Mouse (Mus musculus): ENCODE results near the gene Gm20696. TPM values are rescaled to one million over a fixed set of nuclear protein-coding genes. Genes with fewer than 3 reads are reported as not detected.

Gene Gm20696
- polyA plus RNA-seq, 1 experiment = 1.7 TPM

DNA sequence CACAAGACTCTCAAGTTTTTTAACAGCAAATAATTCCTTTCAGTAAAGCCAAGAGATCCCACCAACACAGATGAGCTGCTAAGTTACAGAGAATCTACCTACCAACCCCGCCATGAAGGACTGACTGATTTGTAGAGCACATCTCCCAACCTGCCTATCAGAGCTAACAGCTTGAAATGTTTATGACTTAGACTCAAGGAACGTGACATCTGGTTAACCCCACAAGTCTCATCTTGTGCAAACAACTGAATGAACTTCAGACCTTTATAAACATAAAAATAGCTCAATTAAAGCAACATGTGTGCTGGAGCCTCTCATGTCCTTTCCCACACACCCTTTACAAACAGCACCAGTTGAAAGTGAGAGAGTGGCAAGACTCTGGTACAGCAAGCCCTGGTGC lies 338.0 kb downstream of the Gm20696 start:
- TF ChIP-seq CTCF (IDR thresholded peaks at IDR 0.05; ENCODE audit: extremely low read depth, insufficient read depth, insufficient read length, insufficient replicate concordance) (no peak), POLR2A (IDR thresholded peaks at IDR 0.05; ENCODE audit: low read depth, low read length) (no peak)
- no peak for DNase-seq (ENCODE audit: low read depth in 1 of 2, low spot score in 2 of 2)
- Histone ChIP-seq H3K27ac (ENCODE audit: insufficient read depth, low read length) (no peak overlapping the region), H3K4me3 (ENCODE audit: extremely low read depth, insufficient read depth, insufficient read length) (no peak overlapping the region), H3K4me1 (ENCODE audit: control insufficient read depth, insufficient read depth, insufficient read length) (peaks cover 23% of the 10 kb centered on the region), H3K36me3 (ENCODE audit: control insufficient read depth, insufficient read depth, low read length) (no peaks in the 10 kb centered on the region), H3K27me3 (ENCODE audit: control insufficient read depth, insufficient read depth, low read length) (no peaks in the 10 kb centered on the region)
- 68% methylated on average over 2 of the region's 2 CpGs for WGBS

DNA sequence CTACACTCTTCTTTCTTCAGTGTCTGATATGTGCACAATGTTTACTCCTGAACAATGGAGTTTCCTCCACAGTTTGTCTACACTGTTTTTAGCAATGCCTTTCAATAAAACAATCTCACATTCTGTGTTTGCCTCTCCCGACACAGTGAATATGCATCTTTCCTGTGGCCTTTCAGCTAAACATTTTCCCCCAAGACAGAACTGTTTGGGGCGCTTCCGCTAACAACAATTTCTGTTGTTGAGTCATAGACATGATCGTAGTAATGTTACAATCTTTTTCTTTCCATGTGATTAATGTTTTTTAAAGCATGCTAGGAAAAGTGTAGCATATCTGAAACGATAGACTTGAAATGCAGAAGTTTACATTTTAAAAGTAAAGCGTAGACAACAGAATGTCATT lies 338.5 kb downstream of the Gm20696 start:
- no peak for DNase-seq (ENCODE audit: low read depth in 1 of 2, low spot score in 2 of 2)
- Histone ChIP-seq H3K36me3 (ENCODE audit: control insufficient read depth, insufficient read depth, low read length) (no peaks in the 10 kb centered on the region), H3K4me3 (ENCODE audit: extremely low read depth, insufficient read depth, insufficient read length) (no peak overlapping the region), H3K27me3 (ENCODE audit: control insufficient read depth, insufficient read depth, low read length) (no peaks in the 10 kb centered on the region), H3K27ac (ENCODE audit: insufficient read depth, low read length) (no peak overlapping the region), H3K4me1 (ENCODE audit: control insufficient read depth, insufficient read depth, insufficient read length) (peaks cover 24% of the 10 kb centered on the region)
- WGBS = 85% methylated on average over 6 of the region's 6 CpGs
- no peak for TF ChIP-seq POLR2A (IDR thresholded peaks at IDR 0.05; ENCODE audit: low read depth, low read length)
- no peak for TF ChIP-seq CTCF (IDR thresholded peaks at IDR 0.05; ENCODE audit: extremely low read depth, insufficient read depth, insufficient read length, insufficient replicate concordance)

DNA sequence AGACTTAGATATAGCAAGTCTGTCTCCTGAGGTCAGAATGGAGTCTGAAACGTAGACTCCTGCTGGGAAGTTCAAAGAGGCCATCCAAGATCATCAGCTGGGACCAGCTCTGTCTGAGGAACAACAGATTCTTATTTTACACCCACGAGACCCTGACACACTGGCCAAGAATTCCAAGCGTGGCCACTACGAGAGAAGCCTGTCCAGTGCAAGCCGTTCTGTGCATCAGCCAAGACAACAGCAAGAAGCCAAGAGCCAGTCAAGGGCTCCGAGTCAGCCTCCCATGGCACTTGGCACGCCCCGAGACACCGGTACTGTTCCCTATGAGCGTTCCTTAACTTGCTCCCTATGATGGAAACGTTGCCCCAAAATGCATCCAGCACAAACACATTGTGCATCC lies 338.9 kb downstream of the Gm20696 start:
- TF ChIP-seq CTCF (IDR thresholded peaks at IDR 0.05; ENCODE audit: extremely low read depth, insufficient read depth, insufficient read length, insufficient replicate concordance) = no peak
- Histone ChIP-seq H3K36me3 (ENCODE audit: control insufficient read depth, insufficient read depth, low read length) (no peaks in the 10 kb centered on the region), H3K27me3 (ENCODE audit: control insufficient read depth, insufficient read depth, low read length) (no peaks in the 10 kb centered on the region), H3K4me1 (ENCODE audit: control insufficient read depth, insufficient read depth, insufficient read length) (peaks cover 22% of the 10 kb centered on the region), H3K27ac (ENCODE audit: insufficient read depth, low read length) (no peak overlapping the region), H3K4me3 (ENCODE audit: extremely low read depth, insufficient read depth, insufficient read length) (no peak overlapping the region)
- WGBS = 94% methylated on average over 11 of the region's 11 CpGs
- DNase-seq (ENCODE audit: low read depth in 1 of 2, low spot score in 2 of 2) = no peak

DNA sequence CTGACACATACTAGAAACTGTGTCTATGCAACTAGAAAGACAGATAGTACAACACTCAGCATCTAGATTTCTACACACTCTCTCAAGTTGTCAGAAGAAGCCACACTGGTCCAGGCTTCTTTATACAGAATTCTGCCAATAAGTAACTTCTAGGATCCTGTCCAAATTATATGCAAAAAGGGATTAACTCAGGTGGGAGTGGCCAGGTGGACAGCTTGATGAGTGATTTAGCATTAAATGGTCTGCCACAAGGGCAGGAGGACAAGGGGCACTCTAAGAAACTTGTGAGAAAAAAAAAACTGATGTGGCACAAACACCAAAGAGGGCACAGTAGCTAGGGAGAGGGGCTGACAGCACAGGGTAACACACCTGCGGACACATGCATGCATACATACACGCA lies 340.7 kb downstream of the Gm20696 start:
- H3K36me3 ChIP-seq (ENCODE audit: control insufficient read depth, insufficient read depth, low read length) = no peaks in the 10 kb centered on the region
- H3K27ac ChIP-seq (ENCODE audit: insufficient read depth, low read length) = no peak overlapping the region
- no peak overlapping the region for H3K4me3 ChIP-seq (ENCODE audit: extremely low read depth, insufficient read depth, insufficient read length)
- H3K27me3 ChIP-seq (ENCODE audit: control insufficient read depth, insufficient read depth, low read length) = no peaks in the 10 kb centered on the region
- peaks cover 16% of the 10 kb centered on the region for H3K4me1 ChIP-seq (ENCODE audit: control insufficient read depth, insufficient read depth, insufficient read length)
- WGBS = 89% methylated on average over 2 of the region's 2 CpGs
- TF ChIP-seq CTCF (IDR thresholded peaks at IDR 0.05; ENCODE audit: extremely low read depth, insufficient read depth, insufficient read length, insufficient replicate concordance) (no peak), POLR2A (IDR thresholded peaks at IDR 0.05; ENCODE audit: low read depth, low read length) (no peak)
- no peak for DNase-seq (ENCODE audit: low read depth in 1 of 2, low spot score in 2 of 2)

DNA sequence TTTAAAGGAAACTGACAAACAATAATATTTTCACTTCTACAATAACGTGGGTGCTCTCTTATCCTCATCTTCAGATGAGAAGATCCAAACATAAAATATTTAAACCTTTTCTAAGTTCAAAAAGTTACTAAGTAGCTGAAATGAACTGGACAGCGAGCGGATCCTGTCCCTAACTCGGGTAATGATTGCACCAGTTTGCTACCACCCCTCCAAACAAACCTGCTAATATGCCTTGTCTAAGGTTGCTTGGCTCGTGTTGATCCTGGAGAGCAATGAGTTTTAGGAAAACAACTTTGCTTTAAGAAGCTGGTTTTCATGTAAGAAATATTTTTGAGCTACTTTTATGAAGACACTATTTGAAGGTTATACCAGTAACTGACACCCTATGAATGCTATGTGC lies 341.1 kb downstream of the Gm20696 start:
- no peaks in the 10 kb centered on the region for H3K27me3 ChIP-seq (ENCODE audit: control insufficient read depth, insufficient read depth, low read length)
- H3K27ac ChIP-seq (ENCODE audit: insufficient read depth, low read length) = no peak overlapping the region
- no peak for DNase-seq (ENCODE audit: low read depth in 1 of 2, low spot score in 2 of 2)
- no peak overlapping the region for H3K4me3 ChIP-seq (ENCODE audit: extremely low read depth, insufficient read depth, insufficient read length)
- H3K36me3 ChIP-seq (ENCODE audit: control insufficient read depth, insufficient read depth, low read length) = no peaks in the 10 kb centered on the region
- WGBS = 83% methylated on average over 5 of the region's 5 CpGs
- no peak for TF ChIP-seq CTCF (IDR thresholded peaks at IDR 0.05; ENCODE audit: extremely low read depth, insufficient read depth, insufficient read length, insufficient replicate concordance)
- no peak for TF ChIP-seq POLR2A (IDR thresholded peaks at IDR 0.05; ENCODE audit: low read depth, low read length)
- peaks cover 12% of the 10 kb centered on the region for H3K4me1 ChIP-seq (ENCODE audit: control insufficient read depth, insufficient read depth, insufficient read length)

DNA sequence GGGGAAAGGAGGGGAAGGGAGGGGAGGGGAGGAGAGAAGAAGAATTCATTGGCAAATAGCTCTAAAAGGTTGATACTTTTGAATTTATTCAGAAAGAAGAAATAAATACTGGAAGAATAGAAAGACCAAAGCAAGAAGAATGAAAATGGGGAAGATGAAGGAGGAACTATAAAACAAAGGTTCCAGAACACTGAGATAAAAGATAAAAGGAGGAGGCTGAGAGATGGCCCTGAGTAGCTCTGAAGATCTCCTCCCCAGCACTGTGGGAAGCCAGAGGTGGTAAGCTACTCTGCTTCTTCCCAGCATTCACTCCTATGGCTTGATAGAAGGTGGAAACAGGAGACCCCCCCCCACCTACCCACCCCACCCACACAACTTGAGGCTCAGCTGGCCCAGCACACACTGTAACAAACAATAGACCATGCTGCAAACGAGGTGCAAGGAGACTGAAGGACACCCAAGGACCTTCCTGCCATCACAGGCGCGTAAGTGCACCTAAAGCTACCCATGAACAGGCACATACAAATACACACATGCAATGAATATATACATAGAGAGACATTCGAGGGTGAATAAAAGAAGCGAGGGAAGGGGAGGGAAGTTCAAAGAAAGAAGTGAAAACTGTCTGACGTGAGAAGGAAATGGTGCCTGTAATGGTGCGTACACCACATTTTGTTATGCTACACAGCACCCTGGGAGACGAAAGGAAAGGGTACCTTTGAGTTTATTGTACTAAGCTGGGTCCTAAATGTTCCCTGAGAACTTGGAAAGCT lies 344.3 kb downstream of the Gm20696 start:
- peaks cover 6% of the 10 kb centered on the region; the same call in 1 of the 2 replicates for H3K4me1 ChIP-seq (ENCODE audit: control insufficient read depth, insufficient read depth, insufficient read length)
- peak overlapping the region; percentile 2; the same call in 1 of the 2 replicates for H3K4me3 ChIP-seq (ENCODE audit: extremely low read depth, insufficient read depth, insufficient read length)
- no peaks in the 10 kb centered on the region for H3K27me3 ChIP-seq (ENCODE audit: control insufficient read depth, insufficient read depth, low read length)
- H3K27ac ChIP-seq (ENCODE audit: insufficient read depth, low read length) = peak overlapping the region; percentile 77
- no peaks in the 10 kb centered on the region for H3K36me3 ChIP-seq (ENCODE audit: control insufficient read depth, insufficient read depth, low read length)
- 34% methylated on average over 8 of the region's 8 CpGs for WGBS
- DNase-seq (ENCODE audit: low read depth in 1 of 2, low spot score in 2 of 2) = no peak
- no peak for TF ChIP-seq POLR2A (IDR thresholded peaks at IDR 0.05; ENCODE audit: low read depth, low read length)
- no peak for TF ChIP-seq CTCF (IDR thresholded peaks at IDR 0.05; ENCODE audit: extremely low read depth, insufficient read depth, insufficient read length, insufficient replicate concordance)

DNA sequence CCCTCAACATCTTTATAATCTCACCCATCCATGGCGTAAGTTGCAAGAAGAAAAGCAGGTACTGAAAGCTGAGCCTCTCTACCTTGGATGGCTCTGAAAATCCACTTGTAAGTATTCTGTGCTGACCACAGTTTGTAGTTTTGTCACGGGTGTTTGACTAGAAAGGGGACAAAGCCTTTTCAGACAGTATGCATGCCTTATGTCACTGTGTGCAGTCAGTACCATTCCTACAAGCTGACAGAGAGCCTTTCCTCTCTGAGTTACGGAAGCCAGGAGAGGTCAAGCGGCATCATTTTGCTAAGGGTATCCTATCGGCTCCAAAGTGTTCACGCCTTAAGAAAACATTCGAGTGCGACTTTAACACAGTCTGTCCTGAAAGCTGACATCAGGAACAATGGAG lies 346.2 kb downstream of the Gm20696 start:
- Histone ChIP-seq H3K27me3 (ENCODE audit: control insufficient read depth, insufficient read depth, low read length) (no peaks in the 10 kb centered on the region), H3K36me3 (ENCODE audit: control insufficient read depth, insufficient read depth, low read length) (no peaks in the 10 kb centered on the region), H3K4me3 (ENCODE audit: extremely low read depth, insufficient read depth, insufficient read length) (no peak overlapping the region), H3K27ac (ENCODE audit: insufficient read depth, low read length) (no peak overlapping the region), H3K4me1 (ENCODE audit: control insufficient read depth, insufficient read depth, insufficient read length) (peaks cover 6% of the 10 kb centered on the region; the same call in 1 of the 2 replicates)
- no peak for DNase-seq (ENCODE audit: low read depth in 1 of 2, low spot score in 2 of 2)
- TF ChIP-seq CTCF (IDR thresholded peaks at IDR 0.05; ENCODE audit: extremely low read depth, insufficient read depth, insufficient read length, insufficient replicate concordance) (no peak), POLR2A (IDR thresholded peaks at IDR 0.05; ENCODE audit: low read depth, low read length) (no peak)
- WGBS = 91% methylated on average over 8 of the region's 8 CpGs
